Mouse (Mus musculus) kidney, adult 9 months (tissue): ENCODE measurements around the gene Zfhx3.

ENCODE experiments used
- DNase-seq: peaks from one replicate; pipeline ENCODE4 v3.0.0; 2022

Gene Zfhx3

DNA sequence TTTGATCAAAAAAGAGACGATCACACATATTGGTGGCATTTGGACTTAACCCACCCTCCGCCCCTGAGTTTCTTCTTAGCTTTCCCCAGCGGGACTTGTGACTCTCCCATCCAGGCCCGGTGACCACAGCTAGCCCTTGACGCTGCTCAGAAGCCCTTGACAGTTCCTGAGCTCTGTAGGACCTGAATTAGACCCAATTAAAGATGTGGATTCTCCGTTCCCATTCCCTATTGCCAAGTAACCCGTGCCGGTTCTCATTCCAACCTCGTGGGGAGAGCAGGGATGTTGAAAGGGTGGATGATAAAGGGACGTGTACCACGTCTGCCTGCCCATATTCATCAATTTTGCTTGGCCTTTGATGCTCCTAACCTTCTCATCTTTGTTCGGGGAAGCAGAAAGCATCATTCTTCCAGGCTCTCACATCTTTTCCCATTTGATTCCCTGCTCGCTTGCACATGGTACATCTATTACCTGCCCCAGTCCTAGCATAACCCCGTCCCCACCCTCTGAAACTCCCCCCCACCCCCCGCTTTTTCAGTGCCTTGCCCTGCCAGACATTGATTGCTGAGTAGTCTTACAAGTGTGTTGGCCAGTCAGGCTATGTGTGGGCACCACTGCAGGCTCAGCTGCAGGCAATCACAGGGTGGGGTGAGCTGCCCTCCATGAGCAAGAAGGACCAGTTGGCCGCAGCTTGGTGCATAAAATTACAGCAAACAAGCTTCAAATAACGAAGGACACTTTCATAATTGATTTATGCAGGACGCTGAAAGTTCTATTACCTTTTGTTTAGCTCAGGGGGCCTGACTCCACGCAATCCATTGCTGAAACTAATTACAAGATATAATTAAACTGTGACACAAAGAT is 525.0 kb downstream of the Zfhx3 start:
- DNase-seq, result no peak

DNA sequence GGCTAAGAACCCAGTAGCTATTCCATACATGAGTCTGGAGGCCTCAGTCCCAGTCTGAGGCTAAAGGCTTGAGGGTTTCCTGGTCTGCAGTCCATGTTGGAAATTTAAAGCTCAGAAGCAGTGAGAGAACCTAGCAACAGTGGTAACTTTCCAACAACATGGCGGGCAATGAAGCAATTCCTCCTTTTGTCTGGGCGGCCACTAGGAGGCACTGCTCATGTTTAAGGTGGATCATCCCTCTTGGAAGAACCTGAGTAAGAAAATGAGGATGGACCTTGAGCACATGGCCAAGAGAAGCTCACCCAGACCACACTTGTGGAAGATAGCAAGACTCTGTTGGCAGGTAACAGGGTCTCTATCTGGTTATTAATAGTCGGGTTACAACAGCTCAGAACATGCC is 527.8 kb downstream of the Zfhx3 start:
- DNase-seq, result no peak

DNA sequence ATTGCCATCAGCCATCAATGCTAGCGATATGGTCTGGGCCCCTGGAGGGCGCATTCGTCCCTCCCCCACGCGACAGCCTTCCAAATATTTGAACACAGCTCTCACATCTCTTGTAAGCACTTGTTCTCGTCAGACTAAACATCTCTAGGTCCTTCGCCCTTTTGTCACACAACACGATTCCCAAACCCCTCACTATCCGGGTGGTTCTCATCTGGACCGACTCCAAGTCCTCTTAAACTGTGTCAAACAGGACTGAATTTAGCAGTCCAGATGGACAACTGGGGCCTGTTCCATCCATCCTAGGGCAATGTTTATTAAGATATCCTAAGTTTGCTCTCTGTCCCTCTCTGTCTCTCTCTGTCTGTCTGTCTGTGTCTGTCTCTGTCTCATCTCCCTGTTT is 532.1 kb downstream of the Zfhx3 start:
- DNase-seq, result no peak

DNA sequence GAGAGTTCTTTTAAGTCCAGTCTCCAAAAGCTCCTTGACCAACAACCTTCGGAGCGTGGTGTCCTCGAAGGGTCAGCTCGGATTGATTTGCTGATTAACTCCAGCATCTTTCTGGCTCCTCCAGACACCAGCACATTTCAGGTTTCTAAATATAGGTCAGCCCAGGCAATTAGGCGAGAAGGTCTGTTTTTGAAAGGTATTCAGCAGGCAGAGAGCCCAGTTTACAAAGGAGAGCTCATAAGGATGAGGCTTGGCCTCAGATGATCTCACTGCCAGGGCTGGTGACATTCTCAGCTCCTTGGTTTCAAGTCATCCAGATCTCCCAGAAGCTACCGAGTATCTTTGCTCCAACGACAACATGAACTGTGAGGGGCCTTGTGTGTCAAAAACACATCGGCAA is 535.7 kb downstream of the Zfhx3 start:
- DNase-seq, result no peak

DNA sequence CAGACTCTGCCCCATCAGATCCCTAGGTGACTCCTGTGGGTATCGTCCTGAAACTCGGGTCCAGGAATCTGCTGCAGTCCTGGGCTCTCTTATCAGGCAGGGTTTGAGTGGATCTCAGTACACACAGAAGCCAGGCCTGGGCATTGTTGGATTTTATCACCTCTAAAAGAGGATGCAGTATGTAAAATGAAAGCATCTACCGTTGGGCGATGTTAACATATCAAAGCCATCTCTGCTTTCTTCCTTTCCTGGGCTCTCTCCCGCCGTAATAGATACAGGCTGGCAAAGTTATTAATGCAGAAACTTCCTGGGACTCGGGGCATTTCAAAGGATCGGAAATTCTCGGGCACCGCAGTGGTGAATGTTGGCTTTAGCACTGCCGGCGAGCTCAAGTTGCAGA is 537.7 kb downstream of the Zfhx3 start:
- DNase-seq, result no peak

DNA sequence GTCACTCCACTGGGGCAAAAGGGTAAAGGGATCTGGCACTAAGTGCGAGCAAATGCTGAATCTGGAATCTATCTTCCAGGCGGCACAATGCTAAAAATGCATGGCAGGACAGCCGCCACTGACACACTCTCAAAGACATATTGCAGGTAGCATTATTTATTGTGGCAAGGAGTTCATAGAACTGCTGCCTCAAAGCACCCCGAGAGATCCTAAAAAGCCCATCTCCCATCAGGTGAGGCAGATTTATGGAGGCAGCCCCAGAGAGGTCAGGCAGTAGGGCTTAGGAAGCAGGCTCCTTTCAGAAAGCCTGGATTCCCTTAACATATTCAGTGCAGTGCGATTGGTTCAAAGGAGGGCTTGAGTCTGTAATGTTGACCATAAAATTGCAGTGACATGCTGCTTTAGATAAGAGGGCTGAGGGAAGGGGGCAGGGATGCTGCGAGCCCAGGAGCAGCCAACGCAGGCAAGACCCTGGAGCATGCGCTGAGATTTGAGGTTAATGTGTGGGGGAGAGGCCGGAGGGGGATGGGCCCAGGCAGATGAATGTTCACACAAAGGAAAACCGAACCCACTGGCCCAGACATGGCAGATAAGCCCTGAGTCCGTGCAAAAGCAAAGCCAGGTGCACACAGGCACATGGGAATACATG is 538.8 kb downstream of the Zfhx3 start:
- no peak for DNase-seq

DNA sequence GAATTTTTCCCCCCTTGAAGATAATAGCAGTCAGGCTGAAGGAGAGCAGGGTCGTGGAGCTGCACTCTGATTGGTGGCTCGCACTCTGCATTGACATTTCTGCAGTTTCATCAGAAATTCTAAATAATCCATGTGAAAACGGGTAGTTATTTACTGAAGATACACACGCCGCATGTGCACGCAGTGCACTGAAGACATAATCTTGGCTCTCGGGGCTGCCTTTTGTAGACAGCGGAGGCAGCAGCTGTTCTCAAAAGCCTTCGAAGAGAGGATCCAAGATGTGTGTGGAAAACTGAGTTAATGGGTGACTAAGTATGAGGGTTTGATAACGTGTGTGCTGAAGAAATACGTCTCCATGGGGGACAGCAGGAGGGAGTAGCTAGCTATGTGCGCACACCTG is 553.7 kb downstream of the Zfhx3 start:
- no peak for DNase-seq

DNA sequence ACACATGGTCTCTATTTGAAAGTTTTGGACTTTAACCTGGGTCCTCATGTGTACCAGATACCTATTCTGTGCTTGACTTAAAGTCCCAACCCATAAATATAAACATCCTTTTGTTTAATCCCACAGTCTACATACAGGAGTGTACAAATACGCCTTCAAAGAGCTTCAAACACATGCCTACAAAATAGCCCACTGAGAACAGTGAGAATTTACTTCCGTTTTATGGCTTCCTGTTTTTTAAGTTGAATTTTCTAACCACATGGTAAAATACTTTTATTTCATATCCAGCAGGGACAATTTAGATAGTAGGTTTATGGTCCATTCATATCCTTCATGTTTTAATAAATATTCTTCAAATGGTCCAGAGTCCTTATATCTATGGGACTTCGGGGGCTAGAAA is 564.3 kb downstream of the Zfhx3 start:
- DNase-seq, result no peak

DNA sequence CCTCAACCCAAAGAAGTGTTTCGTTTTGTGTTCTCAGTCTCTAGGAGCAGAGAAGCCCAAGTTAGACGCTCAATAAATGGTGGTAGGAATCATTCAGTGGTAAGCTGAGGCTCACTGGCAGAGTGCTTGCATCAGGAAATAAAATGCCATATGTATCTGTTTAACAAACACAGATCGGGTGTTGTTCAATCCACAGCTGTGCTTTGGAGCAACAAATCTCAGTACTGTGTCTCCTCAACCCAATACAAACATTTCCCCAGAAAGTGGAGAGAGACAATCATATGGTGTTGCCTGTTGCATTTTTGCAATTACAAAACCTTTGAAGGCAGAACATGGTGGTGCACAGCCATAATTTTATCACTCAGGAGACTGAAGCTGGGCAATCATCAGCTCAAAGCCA is 565.3 kb downstream of the Zfhx3 start:
- no peak for DNase-seq

DNA sequence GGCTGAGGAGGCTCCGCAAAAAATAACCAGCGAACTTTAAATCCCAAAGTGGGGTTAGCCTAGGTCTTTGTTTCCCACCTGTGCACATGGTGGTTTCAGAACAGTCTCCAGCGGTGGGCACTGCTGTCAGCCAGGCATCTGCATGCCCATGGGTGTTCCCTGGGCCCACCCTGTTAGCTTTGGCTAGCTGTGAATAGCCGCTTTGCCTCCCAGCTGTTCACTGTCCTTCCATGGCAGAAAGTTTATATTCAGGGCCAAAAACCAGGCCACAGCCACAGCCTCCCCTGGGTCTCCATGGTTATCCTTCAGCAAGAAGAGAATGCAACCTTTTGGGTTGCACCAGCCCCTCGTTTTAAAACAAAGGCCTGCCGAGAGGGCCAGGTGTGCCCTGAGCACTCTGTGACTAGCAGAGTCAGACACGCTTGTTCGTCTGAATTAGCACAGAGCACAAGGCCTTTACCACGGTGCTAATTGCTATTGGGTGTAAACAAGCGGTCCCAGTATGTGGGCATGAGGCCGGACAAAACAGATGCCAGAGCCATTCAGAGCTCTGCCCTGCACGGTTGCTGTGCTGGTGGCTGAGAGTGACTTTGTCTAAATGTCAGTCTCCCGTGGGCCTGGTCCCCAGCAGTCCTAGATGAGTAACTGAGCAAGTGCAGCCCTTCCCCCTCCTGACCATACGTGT is 568.3 kb downstream of the Zfhx3 start:
- no peak for DNase-seq

DNA sequence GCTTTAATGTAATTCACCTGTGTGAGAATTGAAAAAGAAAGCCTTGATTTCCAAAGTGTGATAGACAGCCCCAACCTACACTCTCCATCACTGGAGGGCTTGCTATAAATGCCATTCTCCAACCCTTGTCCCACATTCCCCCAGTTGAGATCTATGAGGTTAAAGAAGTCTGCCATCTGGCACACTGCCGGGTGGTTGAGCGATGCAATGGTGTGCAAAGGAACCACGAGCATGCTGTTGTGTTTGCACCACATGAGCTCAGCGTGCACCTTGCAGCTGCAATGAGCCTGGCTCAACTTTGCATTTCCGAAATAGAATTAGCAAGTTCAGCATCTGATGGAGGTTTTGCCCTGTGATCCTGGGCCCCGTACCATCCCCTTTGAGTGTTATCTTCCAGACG is 575.7 kb downstream of the Zfhx3 start:
- DNase-seq, result no peak

DNA sequence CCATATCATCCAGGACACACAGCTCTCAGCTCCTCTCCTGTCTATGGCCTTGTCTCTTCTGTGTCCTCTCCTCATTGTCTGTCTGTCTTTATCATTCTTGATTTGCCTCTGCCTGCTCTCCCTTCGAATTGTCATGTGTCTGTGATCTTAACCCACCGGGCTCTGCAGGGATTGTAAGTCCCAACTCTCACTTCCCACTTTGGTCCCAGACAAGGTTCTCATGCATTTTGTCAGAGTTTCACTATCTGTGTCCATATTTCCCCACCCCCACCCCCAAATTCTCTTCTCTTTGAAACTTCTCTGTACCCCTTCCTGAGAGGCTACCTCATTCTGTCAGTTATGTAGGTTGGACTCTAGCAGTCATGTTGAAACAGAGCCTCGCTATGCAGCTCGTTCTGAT is 579.6 kb downstream of the Zfhx3 start:
- DNase-seq, result no peak

DNA sequence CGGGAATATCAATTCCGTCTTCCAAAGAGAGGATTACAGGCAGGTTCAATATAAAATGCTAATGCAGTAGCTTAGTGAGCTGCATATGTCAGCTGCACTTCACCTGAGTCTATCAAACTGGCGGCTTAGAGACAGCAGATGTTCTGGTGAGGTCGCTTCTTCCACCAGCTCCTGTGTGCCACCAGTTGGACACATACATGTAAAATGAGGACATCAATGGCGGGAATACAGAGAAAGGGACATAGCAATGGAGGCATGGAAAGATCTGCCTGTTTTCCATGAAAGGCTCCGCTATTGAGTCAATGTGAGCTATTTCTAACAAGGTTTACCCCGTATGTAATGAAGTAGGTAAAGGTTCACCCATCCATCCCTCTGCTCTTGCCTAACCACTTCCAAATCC is 587.0 kb downstream of the Zfhx3 start:
- no peak for DNase-seq

DNA sequence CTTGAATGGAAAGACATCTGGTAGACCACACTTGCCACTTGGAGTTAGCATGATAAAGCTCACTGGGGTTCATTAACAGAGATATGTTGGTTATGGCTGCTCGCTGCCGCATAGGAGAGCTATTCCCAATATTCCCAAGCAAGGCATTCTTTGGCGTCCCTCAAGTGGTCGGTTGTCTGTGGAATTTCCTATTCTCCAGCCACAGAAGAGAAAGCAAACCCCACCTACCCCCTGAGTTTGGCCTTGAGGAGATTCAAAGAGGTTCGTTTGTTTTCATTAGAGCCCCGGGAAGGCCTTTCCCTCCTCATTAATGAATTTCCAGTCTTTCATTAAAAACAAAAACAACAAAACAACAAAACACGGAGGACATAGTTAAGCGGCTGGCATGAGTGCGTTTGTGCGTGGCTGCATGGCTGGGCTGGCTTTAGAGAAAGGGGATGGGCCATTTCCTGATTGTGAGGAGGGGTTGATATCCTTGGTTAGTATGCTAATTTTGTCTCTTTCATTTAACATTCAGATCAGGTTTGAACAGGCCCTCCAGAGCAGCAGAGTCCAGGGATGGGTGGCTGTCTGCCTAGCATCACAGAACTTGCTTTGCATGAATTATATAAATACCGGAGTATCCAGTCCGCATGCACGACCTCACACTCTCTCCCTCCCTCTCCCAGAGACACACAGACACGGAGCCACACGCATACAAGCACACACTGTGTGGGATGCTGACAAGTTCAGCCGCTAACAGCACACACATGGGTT is 592.9 kb downstream of the Zfhx3 start:
- DNase-seq, result no peak

DNA sequence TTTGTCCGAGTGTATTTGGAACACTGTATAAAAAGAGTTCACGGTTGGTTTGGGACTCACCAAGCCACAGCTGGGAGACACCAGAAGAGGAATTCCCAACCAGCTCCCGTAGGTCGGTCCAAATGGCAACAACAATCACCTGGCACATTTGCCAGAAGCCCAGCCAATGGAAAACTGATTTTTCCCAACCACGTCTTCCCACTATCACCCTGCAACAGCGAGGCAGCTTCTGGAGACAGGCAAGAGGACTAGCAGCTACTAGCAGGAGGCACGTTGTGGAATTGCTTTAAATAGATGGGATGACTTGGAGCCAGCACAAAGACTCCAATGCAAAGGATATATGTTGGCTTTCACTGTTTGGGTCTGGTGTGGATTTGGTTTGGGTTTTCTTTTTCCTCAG is 593.7 kb downstream of the Zfhx3 start:
- no peak for DNase-seq

DNA sequence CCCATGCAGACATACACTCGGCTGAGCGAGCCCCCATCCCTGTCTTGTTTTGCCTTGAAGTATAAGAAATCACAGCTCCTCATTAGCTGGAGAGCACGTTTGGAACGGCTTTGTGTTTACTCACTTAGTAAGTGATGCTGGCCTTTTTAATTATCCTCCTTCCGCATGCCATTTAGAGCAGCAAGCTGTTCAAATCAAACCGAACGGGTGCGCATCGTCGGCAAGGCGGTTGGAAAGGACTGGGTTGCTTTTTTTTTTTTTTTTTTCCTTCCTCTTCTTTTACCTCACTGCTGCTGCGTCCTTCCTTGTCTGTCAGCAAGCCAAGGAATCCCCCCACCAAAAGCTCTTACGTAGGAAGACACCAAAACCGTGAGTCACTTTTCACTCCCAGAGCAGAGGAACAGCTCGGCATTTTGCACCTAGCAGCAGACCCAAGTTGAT is 594.5 kb downstream of the Zfhx3 start:
- DNase-seq, result no peak

DNA sequence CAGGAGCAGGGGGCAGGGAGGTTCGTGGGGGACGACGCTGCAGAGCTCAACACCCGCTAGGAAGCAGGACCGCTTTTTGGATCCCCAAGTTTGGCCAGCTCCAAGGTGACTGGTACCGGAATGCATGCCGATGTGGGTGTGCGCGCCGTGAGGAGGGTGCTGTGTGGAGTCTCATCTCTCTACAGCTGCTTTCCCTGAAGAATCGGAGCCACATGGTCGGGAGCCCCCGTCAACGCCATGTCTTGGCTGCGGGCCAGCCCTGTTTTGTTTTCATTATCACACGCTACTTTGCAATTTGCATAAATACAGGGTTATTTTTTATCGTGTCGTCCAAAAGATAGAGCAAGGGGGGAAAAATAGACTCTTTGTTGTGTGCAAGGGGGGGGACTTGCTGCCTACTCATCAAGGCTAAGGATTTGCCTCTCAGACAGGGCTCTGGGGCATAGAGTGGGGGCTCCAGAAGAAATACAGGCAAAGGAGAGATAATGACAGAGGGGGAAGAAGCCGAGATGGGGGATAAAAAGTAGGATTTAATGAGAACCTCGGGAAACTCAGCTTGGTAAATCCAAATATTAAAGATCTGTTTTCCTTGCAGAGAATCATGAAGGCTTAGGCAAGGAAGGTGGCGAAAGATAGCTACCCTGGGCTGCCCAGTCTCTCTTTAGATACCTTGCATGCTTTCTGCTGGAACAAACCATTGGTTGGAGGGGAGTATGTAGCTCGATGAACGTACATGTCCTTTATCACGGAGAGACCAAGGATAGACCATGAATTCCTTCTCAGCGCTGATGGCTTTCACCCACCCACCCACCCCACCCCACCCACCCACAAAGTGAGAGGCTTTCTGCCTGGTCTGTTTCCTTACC is 595.5 kb downstream of the Zfhx3 start:
- no peak for DNase-seq

DNA sequence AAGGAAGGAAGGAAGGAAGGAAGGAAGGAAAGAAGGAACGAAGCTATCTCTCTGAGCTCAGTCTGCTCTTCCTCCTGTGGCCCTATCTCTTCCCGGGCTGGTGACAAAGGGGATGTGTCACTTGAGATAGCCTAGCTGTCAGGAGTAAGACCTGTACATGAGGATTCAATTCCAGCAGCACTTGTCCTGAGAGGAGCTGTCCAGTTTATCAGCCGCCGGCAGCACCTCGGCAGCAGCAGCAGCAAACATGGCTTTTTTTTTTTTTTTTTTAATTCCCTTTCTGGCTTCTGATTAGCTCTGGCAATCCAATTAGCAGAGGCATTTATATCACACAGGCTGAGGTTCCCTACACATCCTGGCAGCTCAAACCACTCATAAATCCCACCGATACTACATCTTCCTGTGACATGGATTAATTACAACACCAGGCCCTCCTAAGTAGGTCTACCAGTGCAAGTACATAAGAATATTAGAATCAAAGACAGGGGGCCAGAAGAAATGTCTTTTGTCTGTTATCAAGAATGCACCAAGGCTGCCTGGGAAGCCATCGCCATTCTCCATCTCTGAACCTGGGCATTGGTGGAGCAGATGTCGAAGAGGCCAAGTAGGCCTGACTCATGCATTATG is 596.6 kb downstream of the Zfhx3 start:
- DNase-seq, result no peak

DNA sequence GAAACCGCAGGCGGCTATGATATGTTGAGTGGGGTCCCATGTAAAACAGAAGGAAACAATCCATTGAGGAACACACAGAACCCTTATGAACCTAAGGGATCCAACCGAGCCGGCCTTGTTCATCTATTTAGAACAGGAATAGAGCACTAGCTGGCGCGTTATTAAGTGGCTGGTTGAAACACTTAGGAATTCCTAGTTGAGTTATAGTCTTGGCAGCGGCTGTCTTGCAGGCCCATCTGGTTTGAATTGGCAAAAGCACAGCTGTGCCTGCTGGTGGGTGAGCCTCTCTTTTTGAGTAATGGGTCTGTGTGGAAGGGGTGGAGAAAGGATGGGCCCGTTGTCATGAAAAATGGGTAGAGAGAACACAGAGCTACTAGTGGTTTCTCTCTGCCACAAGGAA is 610.1 kb downstream of the Zfhx3 start:
- no peak for DNase-seq

DNA sequence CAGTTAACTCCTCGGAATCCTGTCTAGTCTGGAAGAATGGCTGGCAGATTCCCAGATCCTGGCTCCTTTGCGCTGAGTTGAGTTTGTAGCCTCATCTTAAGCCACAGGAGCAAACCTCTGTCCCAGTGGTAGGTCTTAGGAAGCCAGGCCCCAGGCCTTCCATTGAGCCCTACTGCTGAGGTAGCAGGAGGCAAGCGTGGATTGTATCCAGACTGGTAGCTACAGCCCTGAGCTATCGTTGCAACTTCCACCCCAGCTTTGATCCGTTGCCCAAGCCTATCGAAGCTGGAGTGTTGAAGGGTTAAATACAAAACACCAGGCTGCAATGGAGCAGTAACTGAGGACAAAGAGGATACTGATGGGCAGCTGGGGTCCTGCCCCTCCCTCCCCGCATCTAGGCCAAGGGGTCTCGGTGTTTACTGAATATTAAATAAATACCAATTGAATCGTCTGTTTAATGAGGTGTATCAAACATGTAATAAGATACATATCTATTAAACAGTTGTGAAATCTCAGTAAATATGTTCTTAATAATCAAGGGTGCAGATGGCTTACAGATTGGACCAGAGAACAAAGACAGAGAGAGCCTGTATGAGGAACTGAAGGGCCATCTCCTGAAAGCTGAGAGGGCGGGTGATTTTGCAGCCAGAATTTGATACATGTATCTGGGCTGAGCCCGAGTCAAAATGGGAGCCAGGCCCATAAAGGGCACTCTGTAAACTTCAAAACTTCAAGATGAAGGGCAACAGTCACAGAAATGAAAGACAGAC is 611.5 kb downstream of the Zfhx3 start:
- DNase-seq, result no peak
